Mouse (Mus musculus) bone marrow, adult 2 months (tissue): Measurements from ENCODE around the gene Cd47.

Experiments
- CTCF ChIP-seq: fragments of 200-500 bp; IDR thresholded peaks from 2 replicates; pipeline ENCODE4 v1.5.1; 2011; ENCODE audit warnings: low read length, control low read depth; ENCODE audit not compliant: control insufficient read depth, insufficient read depth
- POLR2A ChIP-seq: fragments of 200-500 bp; IDR thresholded peaks from 2 replicates; pipeline ENCODE4 v1.6.1; 2011; ENCODE audit warnings: low read depth, mild to moderate bottlenecking, control low read depth, low read length, borderline replicate concordance; ENCODE audit not compliant: control insufficient read depth

DNA sequence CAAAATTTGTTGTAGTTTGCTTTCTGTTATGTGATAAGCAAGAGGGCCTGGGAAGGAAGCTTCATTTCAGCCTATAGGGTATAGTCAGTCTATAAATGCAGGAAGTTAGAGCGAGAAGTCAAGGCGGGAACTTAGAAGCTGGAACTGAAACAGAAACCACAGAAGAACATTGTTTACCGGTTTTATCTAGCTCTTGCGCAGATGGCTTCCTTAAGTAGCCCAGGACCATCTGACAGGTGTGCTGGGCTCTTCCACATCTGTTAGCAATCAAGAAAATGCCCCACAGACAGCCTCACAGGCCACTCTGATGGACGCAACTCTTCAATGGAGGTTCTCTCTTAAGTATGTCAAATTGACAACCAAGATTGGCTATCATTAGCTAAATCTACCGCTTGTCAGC is 18.3 kb downstream of the Cd47 start:
- TF ChIP-seq POLR2A: no peak
- no peak for TF ChIP-seq CTCF
